Mouse (Mus musculus) midbrain, embryonic 16.5 days (tissue): ENCODE results near the gene Gabarap. TPM values are rescaled to one million over a fixed set of nuclear protein-coding genes. Genes with fewer than 3 reads are reported as not detected.

Source experiments
- ATAC-seq: fragments of 200-750 bp; cut with Nextera tagmentation; 2 replicates; pipeline ENCODE4 v1.8.0; 2017; ENCODE audit warnings: moderate TSS enrichment
- H3K27ac ChIP-seq: fragments of 300-500 bp; sonication (generic); 2 replicates; pipeline ENCODE4 v1.5.1; 2014; ENCODE audit warnings: mild to moderate bottlenecking, low read length, mixed read lengths
- H3K27me3 ChIP-seq: fragments of 300-500 bp; sonication (generic); 2 replicates; pipeline ENCODE4 v1.6.1; 2014; ENCODE audit warnings: low read depth, low read length, mixed read lengths; ENCODE audit not compliant: control insufficient read depth, insufficient read depth
- H3K36me3 ChIP-seq: fragments of 300-500 bp; sonication (generic); 2 replicates; pipeline ENCODE4 v1.6.1; 2014; ENCODE audit warnings: mild to moderate bottlenecking, low read length, moderate library complexity, mixed read lengths; ENCODE audit not compliant: control insufficient read depth, insufficient read depth
- H3K4me1 ChIP-seq: fragments of 300-500 bp; sonication (generic); 2 replicates; pipeline ENCODE4 v1.6.1; 2014; ENCODE audit warnings: mild to moderate bottlenecking, low read length, mixed read lengths; ENCODE audit not compliant: control insufficient read depth, insufficient read depth
- H3K4me2 ChIP-seq: fragments of 300-500 bp; sonication (generic); 2 replicates; pipeline ENCODE4 v1.6.1; 2014; ENCODE audit warnings: mild to moderate bottlenecking, low read length, mixed read lengths
- H3K4me3 ChIP-seq: fragments of 300-500 bp; sonication (generic); 2 replicates; pipeline ENCODE4 v1.5.1; 2014; ENCODE audit warnings: low read depth, mild to moderate bottlenecking, low read length, moderate library complexity, mixed read lengths
- H3K9ac ChIP-seq: fragments of 300-500 bp; sonication (generic); 2 replicates; pipeline ENCODE4 v1.6.1; 2014; ENCODE audit warnings: low read depth, low read length, mixed read lengths
- H3K9me3 ChIP-seq: fragments of 300-500 bp; sonication (generic); replicated peaks from 2 replicates; pipeline ENCODE4 v1.6.1; 2014; ENCODE audit warnings: mild to moderate bottlenecking, low read length, mixed read lengths; ENCODE audit not compliant: control insufficient read depth, poor library complexity, severe bottlenecking
- WGBS: fragments of 180-500 bp; shearing (Covaris S2); extraction: QIAGEN DNeasy Blood & Tissue Kit; methylation state at CpG from one replicate; pipeline ENCODE4 v1.1.7; 2014; 5-methylcytosine and 5-hydroxymethylcytosine counted together
- polyA plus RNA-seq: library from polyadenylated mRNA; unstranded; fragments of >200 nt; fragmentation: Nextera tagmentation; extraction: Ambion mirVana; gene quantifications from 2 replicates; pipeline ENCODE4 v1.2.1, GENCODE M21; 2015

Gabarap gene
- polyA plus RNA-seq, 1 experiment from 2014 or later = 527 TPM

DNA sequence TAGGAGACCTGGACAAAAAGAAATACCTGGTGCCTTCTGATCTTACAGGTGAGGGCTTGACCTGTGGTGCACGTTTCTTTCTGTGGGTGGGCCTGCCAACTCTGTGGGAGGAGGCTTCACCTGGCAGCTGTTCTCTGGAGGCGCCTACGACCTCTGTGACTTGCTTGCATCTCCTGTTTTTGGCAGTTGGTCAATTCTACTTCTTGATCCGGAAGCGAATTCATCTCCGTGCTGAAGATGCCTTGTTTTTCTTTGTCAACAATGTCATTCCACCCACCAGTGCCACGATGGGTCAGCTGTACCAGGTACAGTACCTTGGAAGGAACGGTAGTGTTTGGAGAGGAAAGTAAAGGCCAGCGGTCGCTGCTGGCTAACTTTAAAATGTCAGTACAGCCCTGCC lies 1.5 kb downstream of the Gabarap start:
- peaks cover 19% of the 10 kb centered on the region for H3K4me1 ChIP-seq
- H3K4me3 ChIP-seq = peak overlapping the region; percentile 54
- peak overlapping the region; percentile 60 for H3K4me2 ChIP-seq
- H3K9me3 ChIP-seq = no peaks in the 10 kb centered on the region
- WGBS = 87% methylated on average over 10 of the region's 10 CpGs
- peaks cover 19% of the 10 kb centered on the region for H3K36me3 ChIP-seq
- ATAC-seq = no peak
- peak overlapping the region; percentile 72 for H3K9ac ChIP-seq
- no peak overlapping the region for H3K27ac ChIP-seq
- no peaks in the 10 kb centered on the region for H3K27me3 ChIP-seq

DNA sequence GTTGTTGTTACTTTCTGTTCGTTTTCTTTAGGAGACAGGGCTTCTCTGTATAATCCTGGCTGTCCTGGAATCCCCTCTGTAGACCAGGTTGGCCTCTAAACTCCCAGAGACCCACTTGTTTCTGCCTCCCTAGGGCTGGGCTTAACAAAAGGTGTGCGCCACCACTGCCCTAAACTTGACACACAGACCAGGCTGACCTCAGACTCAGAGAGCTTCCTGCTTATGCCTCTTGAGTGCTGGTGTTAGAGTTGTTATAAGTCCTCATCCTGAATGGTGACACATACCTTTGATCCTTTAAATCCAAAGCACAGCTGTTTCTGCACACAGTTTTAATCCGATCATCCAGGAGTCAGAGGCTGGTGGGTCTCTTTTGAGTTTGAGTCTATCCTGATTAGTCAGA lies 2.0 kb downstream of the Gabarap start:
- no peaks in the 10 kb centered on the region for H3K9me3 ChIP-seq
- no peak overlapping the region for H3K4me3 ChIP-seq
- H3K27ac ChIP-seq = no peak overlapping the region
- H3K4me1 ChIP-seq = peaks cover 25% of the 10 kb centered on the region
- ATAC-seq = no peak
- H3K9ac ChIP-seq = no peak overlapping the region
- no peaks in the 10 kb centered on the region for H3K27me3 ChIP-seq
- H3K36me3 ChIP-seq = peaks cover 19% of the 10 kb centered on the region
- 88% methylated on average over 3 of the region's 3 CpGs for WGBS
- H3K4me2 ChIP-seq = peak overlapping the region; percentile 60

DNA sequence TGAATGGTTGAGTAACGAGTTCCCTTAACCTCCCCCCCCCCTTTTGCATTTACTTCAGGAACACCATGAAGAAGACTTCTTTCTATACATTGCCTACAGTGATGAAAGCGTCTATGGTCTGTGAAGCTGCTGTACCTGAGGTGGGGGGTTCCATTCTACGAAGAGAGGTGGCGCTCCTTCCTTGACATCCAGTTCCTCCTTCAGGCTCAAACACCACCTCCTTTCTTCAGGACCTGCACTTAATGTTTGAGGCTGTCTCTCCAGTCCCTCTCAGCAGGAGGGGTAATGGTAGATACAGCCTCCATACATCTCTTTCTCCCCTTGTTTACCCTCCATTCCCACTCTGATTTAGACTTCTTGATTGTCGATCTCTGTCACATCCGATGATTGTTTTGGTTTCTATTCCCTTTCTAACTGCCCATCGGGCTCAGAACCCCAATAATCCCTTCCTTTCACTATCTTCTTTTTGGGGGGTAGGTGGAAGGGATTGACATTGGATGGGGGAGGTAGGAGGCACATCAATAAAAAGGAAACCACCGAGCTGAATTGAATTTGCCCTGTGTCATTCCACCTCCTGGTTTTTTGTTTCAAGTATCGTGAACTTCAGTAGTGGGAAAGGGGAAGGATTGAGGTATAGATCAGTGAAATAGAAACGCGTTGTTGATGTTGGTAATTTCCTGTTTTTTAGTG lies 3.6 kb downstream of the Gabarap start:
- Histone ChIP-seq H3K4me3 (no peak overlapping the region), H3K27me3 (no peaks in the 10 kb centered on the region)
- ATAC-seq = no peak

DNA sequence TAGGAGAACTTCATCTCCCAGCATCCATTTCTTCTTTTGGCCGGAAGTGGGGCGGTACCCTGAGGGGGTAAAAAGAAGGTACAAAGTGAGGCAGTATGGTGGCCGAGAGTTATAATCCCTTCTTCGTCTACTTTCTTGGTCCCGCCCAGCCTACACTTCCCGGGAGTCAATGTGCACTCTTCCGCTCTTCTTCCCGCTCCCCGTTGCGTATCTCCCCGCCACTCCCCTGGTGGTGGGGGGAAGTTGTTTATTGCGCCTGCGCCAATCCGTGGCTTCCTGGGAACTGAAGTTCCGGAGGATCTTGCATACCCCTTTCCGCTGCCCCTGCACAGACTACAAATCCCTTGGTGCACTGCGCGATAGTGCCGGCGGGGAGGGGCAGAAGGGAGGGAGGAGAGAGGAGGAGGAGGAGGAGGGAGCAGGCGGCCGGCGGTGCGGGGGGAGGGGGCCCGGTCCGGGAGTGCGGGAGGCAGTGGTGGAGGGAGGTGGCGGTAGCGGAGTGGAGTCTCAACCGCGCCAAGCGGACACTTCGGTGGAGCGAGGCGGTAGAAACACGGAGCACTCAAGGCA lies 4.5 kb downstream of the Gabarap start, which contains the start of gene Phf23:
TSS of gene Phf23 (plus strand) at position 387 of the 570 bp plus-strand sequence.
- peak; percentile 87 for ATAC-seq
- H3K4me3 ChIP-seq = peak within 1 kb of the TSS; percentile 90

More for the DNA sequence above, 3.6 kb downstream of the Gabarap start:
- Histone ChIP-seq H3K9ac (no peak overlapping the region), H3K27ac (no peak overlapping the region), H3K4me1 (peaks cover 26% of the 10 kb centered on the region), H3K9me3 (no peaks in the 10 kb centered on the region), H3K36me3 (peaks cover 11% of the 10 kb centered on the region), H3K4me2 (no peak overlapping the region)
- 86% methylated on average over 11 of the region's 11 CpGs for WGBS

DNA sequence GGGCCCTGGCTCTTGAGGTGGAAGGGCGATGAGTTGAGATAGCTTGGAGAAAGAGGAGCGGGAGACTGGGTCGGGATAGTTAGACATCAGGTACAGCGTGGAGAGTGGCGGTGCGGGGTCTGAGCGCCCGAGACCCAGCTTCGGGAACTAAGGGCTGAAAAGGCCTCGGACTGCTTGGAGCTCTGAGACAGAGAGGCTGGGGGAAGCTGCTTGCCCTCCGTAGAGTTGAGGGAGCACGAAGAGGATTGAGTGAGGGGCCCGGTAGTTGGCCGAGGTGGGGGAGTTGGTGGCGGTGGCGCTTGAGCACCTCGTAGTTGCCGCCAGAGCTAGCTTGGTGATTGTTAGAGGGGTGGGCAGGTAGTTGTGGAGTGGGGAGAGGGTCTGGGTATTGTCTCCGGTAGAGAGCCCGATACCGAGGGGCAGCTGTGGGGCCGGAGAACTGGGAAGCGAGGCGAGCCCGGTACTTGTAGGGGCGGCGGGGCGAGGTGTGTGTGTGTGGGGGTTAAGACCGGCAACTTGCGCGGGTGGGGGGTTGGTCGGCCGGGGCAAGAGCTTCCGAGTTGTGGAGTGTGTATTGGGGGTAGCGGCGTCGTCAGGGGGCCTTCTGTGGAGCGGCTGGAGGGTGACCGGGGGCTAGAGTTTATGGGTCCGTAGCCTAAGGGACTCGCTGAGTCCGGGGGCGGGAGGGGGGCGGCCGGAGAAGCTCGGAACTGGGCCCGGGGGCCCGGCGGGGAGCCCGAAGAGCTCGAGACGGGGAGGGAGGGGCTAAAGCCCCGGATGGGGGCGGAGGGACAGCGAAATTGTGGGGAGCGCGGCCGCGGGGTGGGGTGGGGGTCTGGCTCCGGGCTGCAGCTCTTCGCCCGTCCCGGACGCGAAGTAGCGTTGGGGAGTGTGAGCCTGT lies 5.5 kb downstream of the Gabarap start:
- no peak; the same call in 1 of the 2 replicates for ATAC-seq
- Histone ChIP-seq H3K4me3 (peak overlapping the region; percentile 90), H3K27me3 (no peaks in the 10 kb centered on the region), H3K9ac (peak overlapping the region; percentile 90), H3K27ac (peak overlapping the region; percentile 90), H3K4me2 (peak overlapping the region; percentile 81), H3K4me1 (peaks cover 29% of the 10 kb centered on the region), H3K36me3 (peaks cover 7% of the 10 kb centered on the region), H3K9me3 (no peaks in the 10 kb centered on the region)
- WGBS = 1% methylated on average over 55 of the region's 66 CpGs

More for the DNA sequence above, 4.5 kb downstream of the Gabarap start, which contains the start of gene Phf23:
- WGBS = under 1% methylated on average over 34 of the region's 36 CpGs
- Histone ChIP-seq H3K9me3 (no peaks in the 10 kb centered on the region), H3K4me1 (peaks cover 29% of the 10 kb centered on the region), H3K27me3 (no peaks in the 10 kb centered on the region), H3K4me2 (peak within 1 kb of the TSS; percentile 81), H3K36me3 (peaks cover 7% of the 10 kb centered on the region), H3K9ac (peak within 1 kb of the TSS; percentile 90), H3K27ac (peak within 1 kb of the TSS; percentile 90)

DNA sequence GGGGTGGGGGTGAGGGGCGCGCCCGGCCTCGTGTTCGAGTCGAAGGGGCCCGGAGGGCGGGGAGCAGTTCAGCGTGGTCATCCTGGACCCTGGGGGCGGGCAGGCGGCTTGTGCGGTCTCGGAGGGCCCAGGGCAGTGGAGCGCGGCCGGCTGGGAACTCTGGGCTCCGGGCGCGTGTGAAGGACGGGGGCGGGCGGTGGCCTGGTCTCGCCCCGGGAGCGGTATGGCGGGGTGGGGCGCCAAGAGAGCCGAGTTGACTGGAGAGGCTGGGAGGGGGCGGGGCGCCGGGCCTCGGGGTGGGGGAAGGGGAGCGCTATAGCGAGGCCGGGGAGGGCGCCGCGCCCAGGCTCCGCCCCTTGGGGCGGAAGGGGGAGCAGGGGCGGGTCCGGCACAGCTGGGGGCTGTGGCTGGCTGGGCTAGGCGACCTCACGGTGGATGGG lies 6.1 kb downstream of the Gabarap start:
- H3K4me1 ChIP-seq = peaks cover 36% of the 10 kb centered on the region
- H3K27ac ChIP-seq = peak overlapping the region; percentile 90
- H3K9me3 ChIP-seq = no peaks in the 10 kb centered on the region
- H3K4me3 ChIP-seq = peak overlapping the region; percentile 90
- no peak for ATAC-seq
- peak overlapping the region; percentile 81 for H3K4me2 ChIP-seq
- H3K36me3 ChIP-seq = peaks cover 7% of the 10 kb centered on the region
- WGBS = under 1% methylated on average over 25 of the region's 44 CpGs
- H3K27me3 ChIP-seq = no peaks in the 10 kb centered on the region
- H3K9ac ChIP-seq = peak overlapping the region; percentile 90

DNA sequence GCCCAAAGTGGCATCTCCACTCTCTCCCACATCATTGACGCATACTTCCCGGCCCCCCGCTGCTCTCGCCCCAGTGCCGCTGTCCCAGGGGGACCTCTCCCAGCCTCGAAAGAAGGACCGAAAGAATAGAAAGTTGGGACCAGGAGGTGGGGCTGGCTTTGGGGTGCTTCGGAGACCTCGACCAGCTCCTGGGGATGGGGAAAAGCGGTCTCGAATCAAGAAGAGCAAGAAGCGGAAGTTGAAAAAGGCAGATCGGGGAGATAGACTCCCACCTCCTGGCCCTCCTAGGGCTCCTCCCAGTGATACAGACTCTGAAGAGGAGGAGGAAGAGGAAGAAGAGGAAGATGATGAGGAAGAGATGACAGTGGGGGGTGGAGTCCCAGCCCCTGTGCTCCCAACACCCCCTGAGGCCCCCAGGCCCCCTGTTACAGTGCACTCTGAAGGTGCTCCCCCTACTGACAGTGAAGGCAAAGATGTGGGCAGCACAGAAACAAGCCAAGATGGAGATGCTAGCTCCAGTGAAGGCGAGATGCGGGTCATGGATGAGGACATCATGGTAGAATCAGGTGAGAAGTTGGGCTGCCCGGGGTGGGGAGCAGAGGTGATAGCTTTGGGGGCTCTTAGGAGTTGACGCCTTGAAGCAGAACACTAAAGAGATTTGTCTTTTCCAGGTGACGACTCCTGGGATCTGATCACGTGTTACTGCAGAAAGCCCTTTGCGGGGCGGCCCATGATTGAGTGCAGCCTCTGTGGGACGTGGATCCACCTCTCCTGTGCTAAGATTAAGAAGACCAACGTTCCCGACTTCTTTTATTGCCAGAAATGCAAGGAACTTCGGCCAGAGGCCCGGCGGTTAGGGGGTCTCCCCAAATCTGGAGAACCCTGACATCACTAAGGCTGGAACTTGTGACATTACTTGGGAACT lies 7.9 kb downstream of the Gabarap start:
- Histone ChIP-seq H3K9ac (no peak overlapping the region), H3K36me3 (peaks cover 7% of the 10 kb centered on the region), H3K27me3 (no peaks in the 10 kb centered on the region), H3K9me3 (no peaks in the 10 kb centered on the region), H3K4me1 (peaks cover 44% of the 10 kb centered on the region), H3K4me2 (no peak overlapping the region), H3K4me3 (no peak overlapping the region), H3K27ac (no peak overlapping the region)
- 91% methylated on average over 27 of the region's 27 CpGs for WGBS
- ATAC-seq = no peak

DNA sequence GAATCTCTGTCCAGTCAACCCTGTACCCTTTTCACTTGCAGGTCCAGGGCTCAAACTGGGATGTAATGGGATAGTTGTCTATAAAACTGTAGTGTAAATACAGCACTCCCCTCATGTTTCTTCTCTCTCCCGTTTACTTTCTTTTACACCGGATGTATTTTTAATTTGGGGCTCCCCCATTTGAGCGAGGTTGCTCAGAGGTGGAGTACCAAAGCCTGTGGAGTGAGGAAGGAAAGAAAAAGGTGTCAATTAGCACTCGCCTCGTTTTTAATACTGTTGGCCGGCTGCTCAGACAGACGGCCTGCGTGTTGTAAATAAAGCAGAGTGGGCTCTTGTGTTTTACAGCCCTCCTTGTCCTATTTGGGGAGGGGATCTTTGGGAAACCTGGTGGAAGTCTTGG lies 8.7 kb downstream of the Gabarap start:
- ATAC-seq = no peak
- peak overlapping the region; percentile 98 for H3K27ac ChIP-seq
- H3K27me3 ChIP-seq = no peaks in the 10 kb centered on the region
- WGBS = 87% methylated on average over 8 of the region's 8 CpGs
- no peak overlapping the region; the same call in 1 of the 2 replicates for H3K4me3 ChIP-seq
- peaks cover 44% of the 10 kb centered on the region for H3K4me1 ChIP-seq
- no peak overlapping the region for H3K9ac ChIP-seq
- H3K36me3 ChIP-seq = peaks cover 7% of the 10 kb centered on the region
- no peaks in the 10 kb centered on the region for H3K9me3 ChIP-seq
- no peak overlapping the region for H3K4me2 ChIP-seq
